Mouse (Mus musculus) cerebellum, adult 2 months (tissue): ENCODE data around the gene Gtpbp1. TPM values are rescaled to one million over a fixed set of nuclear protein-coding genes. Genes with fewer than 3 reads are reported as not detected.

ENCODE experiments used
- DNase-seq, 2 experiments: peaks; one replicate each; pipeline ENCODE4 v3.0.0; 2021
- H3K27ac ChIP-seq: fragments of 200-500 bp; 2 replicates; pipeline ENCODE4 v1.5.1; 2012; ENCODE audit warnings: low read length, control low read depth, inconsistent platforms; ENCODE audit not compliant: insufficient read depth
- H3K27me3 ChIP-seq: fragments of 200-500 bp; 2 replicates; pipeline ENCODE4 v1.6.1; 2012; ENCODE audit warnings: inconsistent platforms, mild to moderate bottlenecking, low read length, moderate library complexity; ENCODE audit not compliant: control insufficient read depth, insufficient read depth
- H3K4me1 ChIP-seq: fragments of 200-500 bp; 2 replicates; pipeline ENCODE4 v1.6.1; 2011; ENCODE audit warnings: low read length; ENCODE audit not compliant: control insufficient read depth, insufficient read depth
- H3K4me3 ChIP-seq: fragments of 200-500 bp; replicated peaks from 2 replicates; pipeline ENCODE3; 2011; ENCODE audit warnings: mild to moderate bottlenecking, low read depth, low read length, control low read depth; ENCODE audit not compliant: insufficient read depth
- CTCF ChIP-seq: fragments of 200-500 bp; IDR thresholded peaks from 2 replicates; pipeline ENCODE4 v1.5.1; 2011; ENCODE audit warnings: low read depth, mild to moderate bottlenecking, control low read depth, low read length, moderate library complexity, borderline replicate concordance; ENCODE audit not compliant: insufficient read depth
- POLR2A ChIP-seq: fragments of 200-500 bp; IDR thresholded peaks from 2 replicates; pipeline ENCODE4 v1.6.1; 2011; ENCODE audit warnings: low read length, control low read depth, borderline replicate concordance; ENCODE audit not compliant: insufficient read depth
- WGBS: fragments of 180-500 bp; shearing (Covaris S2); methylation state at CpG from one replicate; pipeline ENCODE4 v1.1.7; 2018; 5-methylcytosine and 5-hydroxymethylcytosine counted together
- polyA plus RNA-seq: library from polyadenylated mRNA; depleted of rRNA; stranded (reverse); fragments of >200 nt; gene quantifications from 2 replicates; pipeline ENCODE4 v1.2.3, GENCODE M21; 2012

Gene Gtpbp1
- polyA plus RNA-seq, 1 experiment: 52.5 TPM

GRCm38 (mm10) chr15:79742706-79743023 lies 52.0 kb downstream of the Gtpbp1 start:
- Histone ChIP-seq H3K27me3 (no peaks in the 10 kb centered on the region), H3K27ac (peak overlapping the region; percentile 81), H3K4me1 (peaks cover 26% of the 10 kb centered on the region), H3K4me3 (peak overlapping the region; percentile 97)
- TF ChIP-seq POLR2A (peak; percentile 38; the same call in 1 of the 2 replicates), CTCF (no peak)
- no peak for DNase-seq
- WGBS: under 1% methylated on average over 23 of the region's 23 CpGs

DNA sequence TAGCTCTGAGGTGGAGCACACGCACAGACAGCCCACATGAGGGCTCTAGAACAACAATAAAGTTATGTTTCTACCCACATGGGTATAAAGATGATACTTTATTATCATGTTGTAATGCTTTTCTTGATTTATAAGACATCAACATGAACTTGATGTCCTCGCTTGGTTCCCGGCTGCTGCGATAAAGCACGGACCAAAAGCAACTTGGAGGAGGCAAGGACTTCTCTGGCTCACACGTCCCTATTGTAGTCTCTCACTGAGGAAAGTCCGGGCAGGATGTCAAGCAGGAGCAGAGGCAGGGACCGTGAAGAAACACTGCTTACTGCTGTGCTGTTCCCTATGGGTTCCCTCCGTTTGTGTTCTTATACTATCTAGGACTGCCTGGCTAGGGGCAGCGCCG lies 53.4 kb downstream of the Gtpbp1 start:
- 88% methylated on average over 11 of the region's 11 CpGs for WGBS
- Histone ChIP-seq H3K4me3 (no peak overlapping the region), H3K27ac (no peak overlapping the region), H3K27me3 (no peaks in the 10 kb centered on the region), H3K4me1 (peaks cover 19% of the 10 kb centered on the region)
- DNase-seq: no peak
- TF ChIP-seq POLR2A: no peak
- TF ChIP-seq CTCF: no peak

DNA sequence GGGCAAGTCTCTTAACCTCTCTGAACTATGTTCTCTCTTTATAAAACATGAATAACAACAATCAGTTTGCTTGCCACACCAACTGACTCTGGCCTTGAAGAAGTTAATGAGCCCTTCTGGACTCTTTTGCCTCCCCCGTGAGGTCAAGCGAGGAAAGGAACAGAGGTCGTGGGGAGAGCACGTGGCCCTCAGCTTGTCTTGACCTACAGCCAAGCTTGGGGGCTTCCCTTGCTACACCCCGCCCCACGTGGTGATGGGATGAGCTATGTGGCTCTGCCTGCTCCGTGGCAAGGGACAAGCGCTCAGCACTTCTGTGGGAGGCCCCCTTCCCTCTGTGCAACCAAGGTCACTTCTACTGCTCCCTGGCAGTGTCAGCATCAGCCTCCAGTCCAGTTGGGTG lies 54.1 kb downstream of the Gtpbp1 start:
- no peak for DNase-seq
- no peak overlapping the region for H3K4me3 ChIP-seq
- no peak for TF ChIP-seq POLR2A
- no peak for TF ChIP-seq CTCF
- H3K27me3 ChIP-seq: no peaks in the 10 kb centered on the region
- H3K27ac ChIP-seq: no peak overlapping the region
- WGBS: 47% methylated on average over 8 of the region's 8 CpGs
- H3K4me1 ChIP-seq: peaks cover 13% of the 10 kb centered on the region

GRCm38 (mm10) chr15:79745312-79745711 lies 54.7 kb downstream of the Gtpbp1 start:
- H3K4me3 ChIP-seq: no peak overlapping the region
- no peak for DNase-seq
- no peak for TF ChIP-seq CTCF
- no peak for TF ChIP-seq POLR2A
- WGBS: 68% methylated on average over 10 of the region's 10 CpGs
- H3K4me1 ChIP-seq: peaks cover 12% of the 10 kb centered on the region
- H3K27ac ChIP-seq: no peak overlapping the region
- no peaks in the 10 kb centered on the region for H3K27me3 ChIP-seq

DNA sequence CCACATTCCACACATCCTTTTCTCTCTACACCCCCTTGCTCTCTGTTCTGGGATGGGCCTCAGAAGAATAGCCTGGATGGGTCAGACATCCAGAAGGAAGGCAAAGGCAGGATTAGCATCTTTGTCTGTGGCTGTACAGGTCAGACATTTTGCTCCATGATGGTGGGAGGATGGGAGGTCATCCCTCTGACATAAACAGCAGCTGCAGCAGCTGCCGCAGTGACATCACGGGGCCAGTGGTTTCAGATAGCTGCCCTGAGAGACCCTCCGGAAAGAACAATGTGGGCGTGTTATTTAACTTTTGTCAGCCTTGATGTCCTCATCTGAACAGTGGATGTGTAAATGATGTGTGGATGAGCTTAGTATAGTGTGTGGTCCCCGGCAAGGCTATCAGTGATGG lies 55.2 kb downstream of the Gtpbp1 start:
- no peaks in the 10 kb centered on the region for H3K27me3 ChIP-seq
- no peak overlapping the region for H3K4me3 ChIP-seq
- TF ChIP-seq POLR2A (no peak), CTCF (no peak)
- no peak for DNase-seq
- peaks cover 6% of the 10 kb centered on the region for H3K4me1 ChIP-seq
- H3K27ac ChIP-seq: no peak overlapping the region
- 90% methylated on average over 5 of the region's 5 CpGs for WGBS

GRCm38 (mm10) chr15:79747998-79748397 lies 57.4 kb downstream of the Gtpbp1 start:
- TF ChIP-seq POLR2A (no peak), CTCF (peak; percentile 53; the same call in 1 of the 2 replicates)
- H3K4me3 ChIP-seq: no peak overlapping the region
- no peaks in the 10 kb centered on the region for H3K4me1 ChIP-seq
- whole genome bisulfite sequencing: 61% methylated on average over 11 of the region's 11 CpGs
- no peaks in the 10 kb centered on the region for H3K27me3 ChIP-seq
- no peak for DNase-seq
- no peak overlapping the region for H3K27ac ChIP-seq

DNA sequence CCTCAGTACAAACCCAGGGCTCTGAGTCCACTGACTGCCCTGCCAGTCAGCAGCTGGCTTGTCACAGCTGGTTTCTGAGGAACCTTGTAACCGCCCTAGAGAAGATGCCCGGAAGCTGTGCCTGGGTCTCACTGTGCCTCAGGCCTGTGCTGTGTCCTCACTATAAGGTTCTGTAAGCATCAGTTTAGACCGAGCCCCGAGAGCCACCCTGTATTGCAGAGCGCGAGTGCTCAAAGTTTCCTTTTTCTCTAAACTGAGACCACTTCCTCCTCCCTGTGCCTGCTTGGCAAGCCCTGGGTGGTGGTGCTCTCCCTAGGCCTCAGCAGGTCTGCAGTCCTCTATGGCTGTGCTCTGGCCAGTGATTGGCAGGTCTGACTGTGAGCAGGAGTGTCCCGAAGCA lies 58.5 kb downstream of the Gtpbp1 start:
- H3K4me3 ChIP-seq: no peak overlapping the region
- H3K27me3 ChIP-seq: no peaks in the 10 kb centered on the region
- no peak for TF ChIP-seq POLR2A
- no peak for TF ChIP-seq CTCF
- H3K4me1 ChIP-seq: 0 out of 2 replicates have a peak, but pooled peaks cover 2% of the 10 kb centered on the region
- H3K27ac ChIP-seq: no peak overlapping the region
- WGBS: 91% methylated on average over 7 of the region's 7 CpGs
- DNase-seq: no peak

DNA sequence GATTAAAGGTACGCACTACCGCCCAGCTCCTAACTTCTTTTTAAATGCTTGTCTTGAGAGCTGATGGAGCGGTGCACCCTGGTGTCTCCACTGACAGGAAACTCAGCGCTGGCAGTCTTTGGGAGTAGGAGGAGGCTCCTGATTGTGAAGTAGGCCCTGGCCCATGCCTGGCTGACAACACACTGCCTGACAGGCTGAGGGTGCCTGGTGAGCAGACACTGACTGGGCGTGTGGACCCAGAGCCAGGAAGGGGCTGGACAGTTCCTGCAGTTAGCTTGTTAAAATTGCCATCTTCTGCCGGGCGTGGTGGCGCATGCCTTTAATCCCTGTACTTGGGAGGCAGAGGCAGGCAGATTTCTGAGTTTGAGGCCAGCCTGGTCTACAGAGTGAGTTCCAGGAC lies 59.6 kb downstream of the Gtpbp1 start:
- Histone ChIP-seq H3K4me1 (0 out of 2 replicates have a peak, but pooled peaks cover 2% of the 10 kb centered on the region), H3K4me3 (no peak overlapping the region), H3K27ac (no peak overlapping the region), H3K27me3 (no peaks in the 10 kb centered on the region)
- 88% methylated on average over 8 of the region's 8 CpGs for WGBS
- TF ChIP-seq POLR2A (no peak), CTCF (no peak)
- no peak for DNase-seq
